Mouse (Mus musculus): ENCODE data around the gene Ngrn.
A peak's percentile ranks its signal among the peaks of the same experiment; 100 is the strongest.

The Ngrn gene

DNA sequence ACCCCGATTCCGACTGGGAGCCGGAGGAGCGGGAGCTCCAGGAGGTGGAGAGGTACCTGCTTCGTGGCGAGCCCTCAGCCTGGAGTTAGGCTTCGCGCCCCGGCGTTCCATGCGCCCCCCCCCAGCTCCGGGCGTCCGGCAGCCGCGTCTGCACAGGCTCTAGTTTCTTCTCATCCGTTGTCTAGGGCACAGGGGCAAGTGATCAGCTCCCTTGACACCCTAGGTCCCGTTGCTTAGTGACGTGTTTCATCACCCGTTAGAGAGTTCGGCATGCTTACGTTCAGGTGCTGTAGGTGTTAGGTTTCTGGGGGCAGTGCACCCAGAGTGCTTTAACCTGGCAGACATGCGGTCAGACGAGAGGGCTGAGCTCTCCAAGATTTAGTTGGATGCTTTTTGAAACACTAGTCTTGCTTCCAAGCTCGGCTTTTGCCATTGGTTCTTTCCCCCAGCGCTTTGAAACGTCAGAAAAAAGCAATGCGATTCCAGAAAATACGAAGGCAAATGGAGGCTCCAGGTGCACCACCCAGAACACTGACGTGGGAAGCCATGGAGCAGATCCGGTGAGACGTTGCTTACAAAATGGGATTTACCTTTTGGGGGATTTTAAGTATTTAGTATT lies 466 bp downstream of the Ngrn start:
- DNase-seq (ENCODE audit: low spot score in 2 of 2): no peak

DNA sequence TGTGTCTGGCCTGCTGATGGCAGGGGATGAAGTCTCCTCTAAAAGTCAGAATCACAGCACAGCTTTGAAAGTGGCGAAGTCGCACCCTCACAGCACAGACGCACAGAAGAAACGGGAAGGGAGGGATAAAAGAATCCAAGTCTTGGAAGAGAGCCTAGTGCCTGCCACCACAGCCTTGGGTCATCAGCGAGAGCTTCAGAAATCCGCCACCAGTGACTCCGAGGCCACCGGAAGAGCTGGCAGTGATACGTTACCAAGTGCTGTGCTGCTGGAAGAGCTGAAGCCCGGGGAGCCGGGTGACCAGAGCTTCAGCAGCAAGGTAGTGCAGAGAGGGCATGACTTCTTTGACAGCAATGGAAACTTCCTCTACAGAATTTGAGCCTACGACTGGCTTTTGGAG lies 3.6 kb downstream of the Ngrn start:
- no peak for DNase-seq (ENCODE audit: low spot score in 2 of 2)

DNA sequence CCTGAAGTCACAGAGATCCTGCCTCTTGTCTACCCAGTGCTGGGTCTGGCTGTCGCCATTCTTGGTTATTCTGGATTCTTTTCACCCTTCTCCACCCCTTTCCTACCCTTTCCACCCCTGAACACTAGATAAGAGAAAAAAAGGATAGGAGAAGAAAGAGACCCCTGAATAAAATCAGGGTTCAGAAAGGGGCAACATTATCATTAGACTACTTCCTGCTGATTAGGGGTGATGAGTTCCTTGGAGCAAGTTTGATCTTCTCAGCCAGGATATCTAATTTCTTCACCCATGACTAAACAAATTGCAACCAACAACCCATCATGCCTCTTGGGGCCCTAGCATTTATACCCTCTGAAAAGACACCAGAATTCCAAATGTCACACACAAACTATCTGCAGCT lies 6.7 kb downstream of the Ngrn start:
- no peak for DNase-seq (ENCODE audit: low spot score in 2 of 2)

DNA sequence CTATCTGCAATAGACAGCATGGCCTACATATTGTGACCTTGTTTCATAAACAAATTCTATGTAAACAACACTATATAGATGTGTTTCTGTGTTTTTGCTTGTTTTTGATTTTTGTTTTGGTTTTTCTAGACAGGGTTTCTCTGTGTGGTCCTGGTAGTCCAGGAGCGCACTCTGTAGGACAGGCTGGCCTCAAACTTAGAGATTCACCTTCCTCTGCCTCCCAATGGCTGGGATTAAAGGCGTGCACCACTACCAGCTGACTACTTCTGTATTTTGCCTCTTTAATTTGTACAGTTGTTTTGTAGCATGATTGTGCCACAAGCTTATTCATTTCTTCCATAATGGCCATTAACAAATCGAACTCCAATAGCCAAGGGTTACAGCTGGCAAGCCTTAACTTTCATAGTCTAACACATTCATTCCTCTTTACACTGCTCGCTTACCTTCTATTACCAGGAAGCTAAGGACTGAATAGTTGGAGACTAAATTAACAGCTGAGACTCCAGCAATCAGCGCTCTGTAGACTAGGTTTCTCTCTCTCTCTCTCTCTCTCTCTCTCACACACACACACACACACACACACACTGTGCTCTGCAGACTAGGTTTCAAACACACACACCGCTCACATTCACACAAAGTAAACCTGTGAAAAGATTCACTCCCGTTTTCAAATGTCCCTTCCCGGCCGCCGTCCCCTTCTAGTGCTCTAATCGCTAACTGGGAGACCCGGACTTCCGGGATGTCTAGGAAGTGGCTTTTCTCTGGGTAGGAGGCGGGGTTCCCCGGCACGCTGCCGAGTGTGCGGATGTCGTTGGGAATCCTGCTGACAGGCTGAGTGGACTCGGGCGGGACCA lies 8.1 kb downstream of the Ngrn start, which contains the start of gene Vps33b:
Gene Vps33b (plus strand): TSS at position 753 of the 854 bp plus-strand sequence.
- peak; percentile 93 to 95 for DNase-seq (ENCODE audit: low spot score in 2 of 2)

DNA sequence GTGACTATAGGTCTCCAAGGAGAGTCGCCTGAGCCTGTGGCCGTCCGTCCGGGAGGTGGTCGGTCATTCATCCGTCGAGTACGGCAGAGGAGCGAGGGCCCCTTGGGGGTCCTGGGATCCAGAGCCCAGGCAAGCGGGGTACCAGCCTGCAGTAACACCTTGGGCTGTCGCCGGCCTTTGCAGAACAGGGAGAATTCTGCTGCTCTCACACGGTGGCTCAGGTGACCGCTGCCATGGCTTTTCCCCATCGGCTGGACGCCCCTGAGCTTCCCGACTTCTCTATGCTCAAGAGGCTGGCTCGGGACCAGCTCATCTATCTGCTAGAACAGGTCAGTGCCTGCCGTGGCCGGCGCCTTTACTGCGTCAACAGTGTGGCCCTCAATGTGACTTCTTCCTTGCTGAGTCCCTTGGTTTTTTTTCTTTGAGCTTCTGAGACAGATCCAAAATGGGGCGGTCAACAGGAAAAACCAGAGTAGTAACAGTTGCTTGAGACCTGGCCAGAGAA lies 8.8 kb downstream of the Ngrn start:
- peak in 1 of 2 experiments; percentile 56 for DNase-seq (ENCODE audit: low spot score in 2 of 2)

DNA sequence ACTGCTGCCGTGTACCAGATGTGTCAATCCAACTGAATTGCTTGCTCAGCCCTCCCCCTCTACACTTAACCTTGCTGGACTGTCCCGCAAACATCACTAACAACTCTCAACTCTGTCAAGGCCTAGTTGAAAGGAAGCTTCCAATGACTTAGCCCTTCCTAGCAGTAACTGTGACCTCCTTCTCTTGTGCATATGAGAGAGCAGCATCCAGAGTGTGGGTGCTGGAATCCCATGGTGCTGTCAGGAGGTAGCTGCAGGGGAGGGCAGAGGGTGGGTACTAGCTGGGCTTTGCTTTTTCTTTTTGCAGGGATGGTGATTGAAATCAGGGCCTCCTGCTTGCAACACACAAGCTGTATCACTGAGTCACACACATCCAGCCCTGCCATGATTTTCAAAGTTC lies 12.4 kb downstream of the Ngrn start:
- DNase-seq (ENCODE audit: low spot score in 2 of 2): no peak

DNA sequence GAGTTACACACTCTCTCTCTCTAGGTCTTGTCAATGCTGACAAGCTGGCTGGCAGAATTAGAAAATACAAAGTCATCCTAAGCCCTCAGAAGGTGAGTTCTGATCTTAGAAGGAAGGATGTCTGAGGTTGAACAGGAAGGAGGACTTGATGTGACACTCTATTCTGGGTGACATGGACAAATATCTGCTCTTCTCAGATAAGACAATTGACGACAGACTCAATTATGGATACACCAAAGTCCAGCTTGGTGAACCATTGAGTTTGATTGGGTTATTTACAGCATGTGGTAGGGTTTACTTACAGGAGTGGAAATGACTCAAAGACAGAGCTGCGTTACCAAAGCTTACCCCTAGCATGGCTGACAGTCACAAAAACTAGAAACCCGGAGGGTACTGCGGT lies 15.4 kb downstream of the Ngrn start:
- no peak for DNase-seq (ENCODE audit: low spot score in 2 of 2)

DNA sequence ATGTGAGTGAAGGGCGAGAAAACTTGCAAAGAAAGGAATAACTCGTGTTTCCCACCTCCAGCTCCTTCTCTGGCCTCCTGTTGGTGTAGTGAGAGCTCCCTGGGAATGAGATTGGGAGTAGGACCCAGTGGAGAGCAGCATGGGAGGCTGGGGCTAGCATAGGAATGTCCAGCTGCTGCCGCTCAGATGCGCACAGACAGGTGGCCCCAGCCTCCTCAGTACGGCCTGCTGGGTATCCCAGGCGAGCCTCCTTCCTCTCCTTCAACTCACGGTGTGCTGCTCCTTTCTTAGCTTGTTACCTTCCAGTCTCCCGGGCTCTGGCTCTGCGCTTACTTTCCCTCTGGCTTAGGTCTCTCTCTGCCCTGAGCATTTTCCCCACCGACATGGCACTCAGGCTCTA lies 19.0 kb downstream of the Ngrn start:
- no peak for DNase-seq (ENCODE audit: low spot score in 2 of 2)

DNA sequence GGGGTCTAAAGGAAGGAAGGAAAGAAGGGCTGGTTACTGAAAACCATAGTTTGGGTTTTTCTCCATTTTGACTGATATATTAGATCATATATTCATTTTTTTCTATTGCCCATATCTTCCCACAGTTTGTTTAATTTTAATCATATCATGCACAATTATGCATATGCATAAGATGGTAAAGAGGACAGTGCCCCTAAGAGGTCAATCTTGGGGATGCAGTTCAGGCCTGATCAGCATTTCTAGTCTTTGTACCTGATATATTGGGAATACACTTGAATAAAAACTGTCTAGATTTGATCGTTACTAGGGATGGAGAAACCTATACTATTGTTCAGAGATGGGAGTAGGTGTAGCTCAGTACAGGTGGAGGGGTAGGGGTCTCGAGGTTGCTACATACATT lies 20.0 kb downstream of the Ngrn start:
- DNase-seq (ENCODE audit: low spot score in 2 of 2): no peak

DNA sequence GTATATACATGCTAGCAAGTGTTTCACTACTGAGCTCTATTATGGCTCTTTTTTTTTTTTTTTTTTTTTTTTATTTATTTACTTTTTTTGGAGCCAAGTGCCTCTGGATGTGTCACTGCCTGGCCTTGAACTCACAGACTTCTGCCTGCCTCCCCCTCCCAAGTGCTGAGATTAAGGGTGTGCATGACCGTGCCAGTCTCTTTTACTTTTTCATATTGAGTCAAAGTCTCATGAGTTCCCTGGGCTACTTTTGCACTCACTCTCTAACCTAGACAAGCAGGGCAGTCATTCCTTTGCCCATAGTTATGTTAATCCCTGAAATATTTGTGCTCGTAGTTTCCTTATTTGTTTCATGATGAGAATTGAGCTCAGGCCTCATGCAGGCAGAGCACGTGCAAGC lies 20.6 kb downstream of the Ngrn start:
- no peak for DNase-seq (ENCODE audit: low spot score in 2 of 2)

DNA sequence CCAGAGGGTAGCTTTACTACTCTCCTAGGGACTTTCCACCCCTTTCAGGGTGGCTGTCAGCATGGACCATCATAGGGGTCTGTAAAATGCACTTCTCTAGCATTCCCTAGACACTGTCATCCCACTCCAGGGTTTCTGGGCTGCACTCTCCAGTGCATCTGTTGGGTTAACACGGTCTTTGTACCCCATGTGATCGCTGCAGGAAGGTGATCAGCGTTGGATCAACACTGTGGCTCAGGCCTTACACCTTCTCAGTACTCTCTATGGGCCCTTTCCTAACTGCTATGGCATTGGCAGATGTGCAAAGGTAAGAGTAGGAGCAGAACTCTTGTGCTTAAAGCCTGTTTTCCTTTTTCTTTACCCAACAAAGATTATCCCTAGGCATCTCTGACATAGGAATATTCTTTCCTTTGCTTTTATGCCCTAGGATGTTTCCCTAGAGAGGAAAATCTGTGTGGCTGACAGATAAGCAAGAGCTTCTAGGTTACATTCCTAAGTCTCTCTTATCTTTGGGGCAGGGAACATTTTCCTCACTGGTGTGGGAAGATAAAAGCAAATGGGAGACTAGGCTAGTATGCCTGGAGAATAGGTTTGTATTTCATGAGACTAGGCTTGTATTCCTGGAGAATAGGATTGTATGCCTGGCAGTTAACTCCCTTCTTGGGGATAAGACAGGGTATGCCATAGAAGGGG lies 22.4 kb downstream of the Ngrn start:
- DNase-seq (ENCODE audit: low spot score in 2 of 2): no peak

DNA sequence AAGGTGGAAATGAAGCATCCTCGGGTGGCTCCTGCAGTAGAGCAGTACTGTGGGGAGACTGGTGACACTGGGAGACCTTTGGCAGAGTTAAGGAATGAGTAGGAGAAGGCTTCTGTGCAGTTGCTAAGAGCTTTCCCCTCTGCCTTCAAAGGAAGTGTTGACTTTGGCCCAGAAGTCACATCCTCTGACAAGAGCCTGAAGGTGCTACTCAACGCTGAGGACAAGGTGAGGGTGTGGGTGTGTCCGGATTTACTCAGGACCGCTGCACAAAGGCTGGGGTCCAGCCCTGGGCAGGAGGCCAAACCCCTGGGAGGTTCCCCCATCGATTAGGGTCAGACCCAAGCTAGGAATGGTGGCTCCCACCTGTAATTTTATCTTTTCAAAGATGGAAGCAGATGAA lies 23.4 kb downstream of the Ngrn start:
- no peak for DNase-seq (ENCODE audit: low spot score in 2 of 2)

DNA sequence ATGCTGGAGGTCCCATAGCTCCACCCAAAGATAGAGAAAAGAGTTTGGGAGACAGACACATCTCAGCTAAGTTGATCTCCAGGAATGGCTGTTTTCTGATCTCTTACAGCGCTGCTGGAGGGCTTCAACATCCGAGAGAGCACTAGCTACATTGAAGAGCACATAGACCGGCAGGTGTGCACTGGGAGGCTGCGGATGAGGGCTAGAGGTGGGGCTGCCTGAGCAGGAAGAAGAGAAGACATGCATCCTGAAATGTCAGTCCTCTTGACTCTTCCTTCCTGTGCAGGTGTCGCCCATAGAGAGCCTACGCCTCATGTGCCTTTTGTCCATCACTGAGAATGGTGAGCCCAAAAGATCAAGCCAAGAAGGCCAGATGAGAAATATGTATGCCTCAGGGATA lies 24.7 kb downstream of the Ngrn start:
- no peak for DNase-seq (ENCODE audit: low spot score in 2 of 2)

DNA sequence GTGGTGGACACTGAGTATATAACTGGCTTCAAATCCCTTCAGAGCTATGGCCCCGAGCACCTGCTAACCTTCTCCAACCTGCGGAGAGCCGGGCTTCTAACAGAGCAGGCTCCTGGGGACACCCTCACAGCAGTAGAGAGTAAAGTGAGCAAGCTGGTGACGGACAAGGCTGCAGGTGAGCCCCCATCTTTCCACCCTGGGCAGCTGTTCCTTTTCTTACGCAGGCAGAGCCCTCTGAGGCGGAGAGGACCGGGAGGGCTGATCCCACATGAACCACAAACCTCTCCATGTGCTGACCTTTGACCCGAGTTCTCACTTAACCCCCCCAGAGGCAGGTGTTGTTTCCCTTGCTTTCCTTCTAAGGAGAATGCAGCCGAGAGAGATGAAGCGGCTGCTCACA lies 26.7 kb downstream of the Ngrn start:
- no peak for DNase-seq (ENCODE audit: low spot score in 2 of 2)

DNA sequence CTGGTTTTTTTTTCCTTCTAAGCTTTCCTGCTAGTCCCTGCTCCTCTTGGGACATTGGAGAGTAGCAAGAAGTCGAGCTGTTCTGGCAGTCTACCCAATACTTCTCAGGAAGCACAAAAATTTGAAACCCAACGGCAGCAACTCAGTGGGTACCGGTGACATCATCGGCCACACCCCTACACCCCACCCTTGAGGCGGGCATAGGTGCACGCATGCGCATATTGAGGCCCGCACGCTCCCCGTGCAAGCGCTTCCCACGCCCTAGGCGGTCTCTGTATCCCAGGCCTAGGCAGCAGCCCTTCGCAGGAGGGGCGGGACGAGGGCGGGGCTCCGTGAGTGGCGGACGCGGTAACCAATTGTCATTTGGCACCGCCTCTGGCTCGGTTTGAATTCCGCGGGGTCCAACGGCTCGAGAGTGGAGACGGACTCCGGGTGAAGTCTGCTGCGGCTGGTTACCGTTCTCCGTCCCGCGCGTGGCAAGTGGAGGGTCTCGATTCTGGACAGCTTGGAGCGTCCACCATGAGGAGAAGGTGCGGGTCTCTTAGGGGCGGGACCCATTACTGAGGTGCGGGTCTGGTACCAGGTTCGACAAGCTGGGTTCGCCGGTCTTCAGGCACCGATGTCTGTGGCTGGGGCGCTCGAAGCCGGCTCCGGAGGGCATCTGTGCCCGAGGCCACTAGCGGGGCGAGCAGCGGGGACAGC lies 33.2 kb downstream of the Ngrn start, which contains the start of gene Prc1:
Gene Prc1 (plus strand): TSS at position 389 of the 702 bp plus-strand sequence.
- peak; percentile 99 for DNase-seq (ENCODE audit: low spot score in 2 of 2)

DNA sequence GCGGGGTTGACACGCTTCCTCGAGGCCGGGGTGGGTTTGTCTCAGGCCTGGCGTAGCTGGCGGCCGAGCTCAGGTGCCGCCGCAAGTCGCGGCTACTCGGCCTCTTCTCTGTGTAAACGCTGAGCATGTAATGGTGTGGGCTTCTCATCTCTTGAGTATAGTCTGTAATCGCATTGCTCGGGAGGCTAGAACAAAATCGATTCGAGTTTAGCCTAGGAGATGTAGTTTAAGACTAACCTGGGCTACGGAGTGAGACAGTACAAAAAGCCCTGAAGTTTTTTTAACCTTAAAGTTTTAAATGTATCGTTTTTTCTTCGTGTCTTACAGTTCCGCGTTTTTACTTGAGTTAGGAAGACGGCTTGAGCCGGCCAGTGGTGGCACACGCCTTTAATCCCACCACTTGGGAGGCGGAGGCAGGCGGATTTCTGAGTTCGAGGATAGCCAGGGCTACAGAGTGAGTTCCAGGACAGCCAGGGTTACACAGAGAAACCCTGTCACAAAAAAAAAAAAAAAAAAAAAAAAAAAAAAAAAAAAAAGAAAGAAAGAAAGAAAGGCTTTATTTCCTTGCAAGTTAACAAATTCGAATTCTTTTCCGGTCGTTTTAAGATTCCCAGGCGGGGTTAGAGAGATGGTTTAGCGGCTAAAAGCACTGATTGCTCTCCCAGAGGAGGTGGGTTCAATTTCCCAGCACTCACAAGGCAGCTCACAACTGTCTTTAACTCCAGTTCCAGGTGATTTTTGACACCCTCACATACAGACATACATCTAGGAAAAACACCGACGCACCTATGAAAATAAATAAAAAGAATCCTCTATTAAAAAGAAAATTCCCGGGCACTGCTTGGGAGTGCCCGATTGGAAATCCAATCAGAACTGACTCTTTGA lies 34.0 kb downstream of the Ngrn start:
- DNase-seq (ENCODE audit: low spot score in 2 of 2): no peak

DNA sequence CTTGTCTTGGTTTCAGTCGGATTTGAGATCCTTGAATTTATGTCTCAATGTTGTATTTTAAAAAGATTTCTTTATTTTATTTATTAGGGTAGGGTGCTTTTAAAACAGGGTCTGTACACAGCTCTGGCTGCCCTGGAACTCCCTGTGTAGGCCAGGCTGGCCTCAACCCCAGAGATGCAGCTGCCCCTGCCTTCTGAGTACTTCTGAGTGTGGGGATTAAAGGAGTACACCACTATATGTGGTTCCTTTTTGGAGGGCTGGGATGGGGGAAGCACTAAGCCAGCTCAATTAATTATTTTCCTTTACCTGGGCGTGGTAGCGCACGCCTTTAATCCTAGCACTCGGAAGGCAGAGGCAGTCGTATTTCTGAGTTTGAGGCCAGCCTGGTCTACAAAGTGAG lies 35.4 kb downstream of the Ngrn start:
- DNase-seq (ENCODE audit: low spot score in 2 of 2): no peak

DNA sequence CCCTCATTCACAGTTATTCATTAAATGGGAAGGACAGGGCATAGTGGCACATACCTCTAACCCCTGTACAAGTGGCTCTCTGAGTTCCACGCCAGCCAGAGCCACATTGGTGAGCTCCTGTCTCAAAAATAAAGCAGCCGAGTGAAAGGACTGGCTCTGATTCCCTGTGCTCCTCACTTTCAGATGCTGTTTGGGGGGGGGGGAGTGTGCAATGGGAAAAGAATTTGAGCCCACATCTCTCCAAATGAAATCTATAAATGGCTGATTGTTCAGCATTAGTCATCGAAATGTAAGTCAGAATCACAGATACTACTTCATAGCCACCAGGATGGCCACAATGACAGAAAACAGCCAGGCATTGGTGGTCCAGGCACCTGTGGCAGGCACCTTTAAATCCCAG lies 36.0 kb downstream of the Ngrn start:
- DNase-seq (ENCODE audit: low spot score in 2 of 2): no peak

DNA sequence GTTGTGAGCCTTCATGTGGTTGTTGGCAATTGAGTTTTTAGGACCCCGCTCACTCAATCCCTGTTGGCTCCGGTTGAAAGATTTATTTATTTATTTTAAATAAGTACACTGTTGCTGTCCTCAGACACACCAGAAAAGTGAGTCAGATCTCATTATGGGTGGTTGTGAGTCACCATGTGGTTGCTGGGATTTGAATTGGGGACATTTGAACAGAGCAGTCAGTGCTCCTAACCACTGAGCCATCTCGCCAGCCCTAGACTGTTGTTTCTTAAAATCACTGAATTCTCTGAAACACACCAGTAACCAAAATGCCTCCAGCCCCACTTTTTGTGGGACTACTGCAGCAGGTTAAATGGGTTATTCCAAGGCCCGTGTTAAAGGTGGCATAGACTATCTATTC lies 37.7 kb downstream of the Ngrn start:
- no peak for DNase-seq (ENCODE audit: low spot score in 2 of 2)

DNA sequence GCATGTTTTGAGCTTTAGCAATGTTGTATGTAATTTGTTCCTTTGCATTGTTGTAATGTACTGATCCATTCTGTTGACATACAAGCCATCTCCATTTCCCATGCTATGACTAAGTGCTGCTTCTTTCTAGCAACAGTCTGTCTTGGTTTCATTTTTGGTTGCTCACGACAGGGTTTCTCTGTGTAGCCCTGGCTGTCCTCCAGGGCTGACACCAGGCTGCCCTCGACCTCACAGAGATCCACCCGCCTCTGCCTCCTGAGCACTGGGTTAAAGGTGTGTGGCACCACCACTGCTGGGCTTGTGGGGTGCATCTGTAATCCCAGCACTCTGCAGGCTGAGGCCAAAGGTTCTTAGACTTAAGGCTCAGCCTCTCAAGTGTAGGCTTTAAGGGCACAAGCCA lies 38.6 kb downstream of the Ngrn start:
- no peak for DNase-seq (ENCODE audit: low spot score in 2 of 2)

DNA sequence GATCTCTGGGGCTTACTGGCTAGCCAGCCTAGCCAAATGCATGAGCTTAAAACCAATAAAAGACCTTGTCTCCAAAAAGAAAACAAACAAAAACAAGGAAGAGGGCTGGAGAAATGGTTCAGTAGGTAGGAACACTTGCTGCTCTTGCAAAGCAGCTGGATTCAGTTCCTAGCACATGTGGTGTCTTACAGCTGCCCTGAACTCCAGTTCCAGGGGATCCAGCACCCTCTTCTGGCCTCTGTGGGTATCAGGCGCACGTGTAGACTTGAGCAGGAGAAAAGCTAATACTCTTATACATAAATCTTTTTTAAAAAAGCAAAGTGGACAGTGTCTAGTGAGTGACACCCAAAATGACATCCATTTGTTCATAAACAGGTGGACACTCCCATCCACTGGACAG lies 40.5 kb downstream of the Ngrn start:
- DNase-seq (ENCODE audit: low spot score in 2 of 2): no peak
